ENCODE assay signal across 14 mouse cellular contexts in the genomic region with DNA sequence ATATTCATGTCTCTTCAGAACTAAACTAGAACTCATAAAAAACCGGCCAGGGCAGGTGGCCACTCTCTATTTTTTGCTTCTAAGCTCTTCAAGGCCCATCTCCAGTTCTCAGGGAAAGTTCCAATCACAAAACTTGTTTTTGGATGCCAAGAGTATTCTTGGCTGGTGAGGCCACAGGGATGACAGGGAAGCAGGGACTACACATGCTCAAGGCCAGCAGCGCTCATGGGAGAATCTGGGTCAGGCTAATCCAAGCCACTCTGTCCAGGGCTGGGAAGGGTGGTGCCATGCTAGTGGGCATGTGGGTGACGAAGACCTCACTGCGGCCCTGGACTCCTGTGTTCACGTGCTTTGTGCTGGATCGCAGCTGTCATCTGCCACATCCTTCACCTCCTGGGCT.
A peak's percentile ranks its signal among the peaks of the same experiment; 100 is the strongest.
DNase-seq lines count a peak whose midpoint lies in the region.
"Had no signal": no experiment of that assay in that cellular context is flagged by ENCODE, and none has a peak within 500 bp of the region (broad histone marks: within the 10 kb centered on the region; RNA-seq: fewer than 3 reads in every experiment).

No protein-coding gene starts in this region.

- DNase-seq in cerebellum, adult 11 months = peak; percentile 4
- DNase-seq in cerebellum, postnatal 4 days (ENCODE audit: low spot score in 2 of 2) = no peak
- peak; percentile 41 for DNase-seq in adrenal gland, adult 8-10 months
- peak; percentile 74 for DNase-seq in brain, adult 2 months (ENCODE audit: low read depth, low spot score)
- DNase-seq in cerebellum, postnatal 14 days = peak; percentile 18 to 22
- DNase-seq in ovary, postnatal 14 days (ENCODE audit: low spot score) = no peak
- DNase-seq in urinary bladder, postnatal 14 days (ENCODE audit: low spot score) = no peak
- DNase-seq in left cerebral cortex, postnatal 14 days (ENCODE audit: low spot score in 2 of 2) = no peak
- DNase-seq: embryo, embryonic 11 days; gastrocnemius, adult 2 months; heart, postnatal 36 days; kidney, adult 18-20 months; liver, postnatal 0 days; right cerebral cortex, postnatal 14 days had no signal

- intact Hi-C loops in left cerebral cortex, postnatal 14 days (cut with DNase I) = no loop called here

Comparison
In these comparisons a context has a peak if more than half of its experiments do, and no peak if none do; other contexts are left out.
1. DNase-seq: peak in cerebellum, adult 11 months (single experiment), adrenal gland, adult 8-10 months (single experiment), brain, adult 2 months (single experiment) and cerebellum, postnatal 14 days (2 of 2); none in cerebellum, postnatal 4 days (0 of 2), ovary, postnatal 14 days (single experiment), urinary bladder, postnatal 14 days (single experiment) and left cerebral cortex, postnatal 14 days (0 of 2).